Mouse (Mus musculus) bone marrow, adult 2 months (tissue): ENCODE results near the gene Col15a1. TPM values are rescaled to one million over a fixed set of nuclear protein-coding genes. Genes with fewer than 3 reads are reported as not detected.

Experiments
- H3K27ac ChIP-seq: fragments of 200-500 bp; 2 replicates; pipeline ENCODE4 v1.5.1; 2012; ENCODE audit warnings: low read depth, mild to moderate bottlenecking, control low read depth, inconsistent platforms, low read length; ENCODE audit not compliant: control insufficient read depth, poor library complexity, insufficient read depth
- H3K4me1 ChIP-seq: fragments of 200-500 bp; 2 replicates; pipeline ENCODE4 v1.6.1; 2011; ENCODE audit warnings: low read length; ENCODE audit not compliant: control insufficient read depth, insufficient read depth
- H3K4me3 ChIP-seq: fragments of 200-500 bp; replicated peaks from 2 replicates; pipeline ENCODE3; 2011; ENCODE audit warnings: mild to moderate bottlenecking, low read depth, low read length, control low read depth; ENCODE audit not compliant: control insufficient read depth
- CTCF ChIP-seq: fragments of 200-500 bp; IDR thresholded peaks from 2 replicates; pipeline ENCODE4 v1.5.1; 2011; ENCODE audit warnings: low read length, control low read depth; ENCODE audit not compliant: control insufficient read depth, insufficient read depth
- POLR2A ChIP-seq: fragments of 200-500 bp; IDR thresholded peaks from 2 replicates; pipeline ENCODE4 v1.6.1; 2011; ENCODE audit warnings: low read depth, mild to moderate bottlenecking, control low read depth, low read length, borderline replicate concordance; ENCODE audit not compliant: control insufficient read depth
- WGBS: fragments of 180-500 bp; shearing (Covaris S2); methylation state at CpG from one replicate; pipeline ENCODE4 v1.1.7; 2018; 5-methylcytosine and 5-hydroxymethylcytosine counted together
- polyA plus RNA-seq: library from polyadenylated mRNA; stranded (reverse); fragments of >200 nt; gene quantifications from 2 replicates; pipeline ENCODE4 v1.2.4, GENCODE M21; 2011; ENCODE audit warnings: low replicate concordance; ENCODE audit not compliant: missing spikeins, insufficient read depth, insufficient read length

Gene Col15a1
- polyA plus RNA-seq, 1 experiment = 1.8 TPM

DNA sequence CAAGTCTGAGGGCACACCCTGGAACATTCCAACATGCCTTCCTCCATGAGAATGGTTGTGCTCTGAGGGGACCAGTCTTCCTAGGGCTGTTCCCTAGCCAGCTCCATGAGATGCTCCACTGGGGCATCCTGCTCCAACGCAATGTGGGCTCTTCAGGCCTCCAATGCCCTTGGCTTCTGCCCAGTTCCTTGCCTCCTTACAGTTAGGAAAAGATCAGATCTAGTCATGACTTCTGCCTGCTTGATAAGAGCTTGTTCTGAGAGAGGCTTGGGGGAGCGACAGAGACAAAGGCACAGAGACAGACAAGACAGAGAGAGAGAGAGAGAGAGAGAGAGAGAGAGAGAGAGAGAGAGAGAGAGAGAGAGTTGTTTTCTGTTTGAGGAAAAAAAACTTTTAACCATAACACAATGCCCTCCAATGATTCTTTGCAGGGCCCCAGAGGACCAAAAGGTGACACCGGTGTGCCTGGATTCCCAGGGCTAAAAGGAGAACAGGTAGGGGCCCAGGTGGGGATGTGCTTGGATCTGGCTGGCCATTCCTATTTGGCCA lies 78.7 kb downstream of the Col15a1 start:
- TF ChIP-seq POLR2A (no peak), CTCF (no peak)
- 69% methylated on average over 3 of the region's 3 CpGs for WGBS

DNA sequence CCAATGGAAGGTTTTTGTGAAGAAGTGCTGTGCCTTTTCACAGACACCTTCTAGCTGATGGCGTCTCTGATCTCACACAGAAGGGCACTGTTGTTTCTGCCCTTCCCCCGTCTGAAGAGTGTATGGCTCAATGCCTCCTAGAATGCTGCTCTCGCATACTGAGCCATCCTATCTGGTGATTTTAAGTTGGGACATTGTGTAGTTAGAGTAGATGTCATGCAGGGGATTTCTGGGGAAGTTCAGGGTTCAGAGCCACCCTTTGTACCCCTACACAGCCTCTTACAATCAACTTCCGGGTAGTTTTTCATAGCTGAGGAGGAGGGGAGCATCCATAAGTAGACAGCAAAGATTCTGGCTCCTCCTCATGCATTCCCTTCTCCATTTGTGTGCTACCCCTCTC lies 79.5 kb downstream of the Col15a1 start:
- 82% methylated on average over 4 of the region's 4 CpGs for WGBS
- no peak overlapping the region for H3K27ac ChIP-seq
- no peak for TF ChIP-seq CTCF
- TF ChIP-seq POLR2A = no peak
- H3K4me1 ChIP-seq = no peaks in the 10 kb centered on the region
- no peak overlapping the region for H3K4me3 ChIP-seq

More for the DNA sequence above, 78.7 kb downstream of the Col15a1 start:
- H3K4me1 ChIP-seq = no peaks in the 10 kb centered on the region
- no peak overlapping the region for H3K4me3 ChIP-seq
- no peak overlapping the region for H3K27ac ChIP-seq

DNA sequence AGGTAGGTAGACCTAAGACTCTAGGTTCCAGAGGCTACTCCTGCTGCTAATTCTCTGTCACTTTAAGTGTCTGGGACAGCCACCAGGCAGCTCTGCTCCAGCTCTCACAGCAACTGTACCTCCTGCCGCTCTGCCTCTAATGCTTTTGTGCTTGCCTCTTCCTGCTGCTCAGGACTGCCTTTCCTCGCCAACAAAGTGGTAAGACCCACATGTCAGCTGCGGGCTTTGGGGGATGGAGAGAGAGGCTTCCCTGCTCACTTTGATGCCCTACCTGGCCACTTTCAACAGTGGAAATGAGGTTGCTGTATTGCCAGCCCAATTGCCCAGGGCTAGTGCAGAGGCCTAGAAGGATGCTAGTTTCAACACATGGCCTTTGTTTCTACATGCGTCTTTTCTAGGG lies 80.3 kb downstream of the Col15a1 start:
- H3K4me1 ChIP-seq = no peaks in the 10 kb centered on the region
- no peak overlapping the region for H3K27ac ChIP-seq
- H3K4me3 ChIP-seq = no peak overlapping the region
- no peak for TF ChIP-seq POLR2A
- TF ChIP-seq CTCF = no peak
- 89% methylated on average over 4 of the region's 4 CpGs for WGBS

DNA sequence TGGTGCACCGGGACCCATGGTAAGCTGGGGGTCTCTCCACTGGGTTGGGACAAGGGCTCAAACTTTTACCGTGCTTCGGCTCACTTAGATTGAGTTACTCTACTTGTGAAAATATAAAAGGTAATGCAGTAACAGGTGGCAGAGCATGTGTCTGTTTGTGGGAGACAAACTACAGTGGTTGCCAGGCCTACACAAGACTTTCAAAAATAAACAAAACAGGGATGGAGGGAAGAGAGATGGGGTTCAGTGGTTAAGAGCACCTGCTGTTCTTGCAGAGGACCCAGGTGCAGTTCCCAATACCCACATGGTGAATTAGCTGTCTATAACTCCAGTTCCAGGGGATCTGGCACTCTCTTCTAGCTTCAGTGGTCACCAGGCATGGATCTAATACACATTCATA lies 81.6 kb downstream of the Col15a1 start:
- TF ChIP-seq CTCF (no peak), POLR2A (no peak)
- WGBS = 91% methylated on average over 3 of the region's 3 CpGs

DNA sequence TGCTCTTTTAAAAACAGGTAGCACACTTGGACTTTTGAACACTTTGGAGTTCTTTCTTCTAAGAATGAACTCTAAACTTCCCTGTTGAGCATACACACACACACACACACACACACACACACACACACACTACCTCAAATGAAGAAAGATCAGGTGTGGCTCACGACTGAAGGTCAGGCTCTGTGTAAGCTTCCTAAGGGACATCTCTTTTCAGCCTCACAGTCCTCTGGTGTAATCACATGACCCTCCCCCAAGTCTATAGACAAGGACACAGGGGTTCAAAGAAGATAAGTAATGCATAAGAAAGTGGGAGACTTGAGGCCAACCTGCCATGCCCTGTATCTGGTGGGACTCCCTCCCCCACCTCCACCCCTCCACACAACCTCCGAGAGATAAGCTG lies 82.5 kb downstream of the Col15a1 start:
- TF ChIP-seq CTCF = no peak
- TF ChIP-seq POLR2A = no peak
- Histone ChIP-seq H3K4me3 (no peak overlapping the region), H3K27ac (no peak overlapping the region), H3K4me1 (peaks cover 2% of the 10 kb centered on the region; the same call in 1 of the 2 replicates)
- 53% methylated on average over 2 of the region's 2 CpGs for WGBS

More for the DNA sequence above, 81.6 kb downstream of the Col15a1 start:
- Histone ChIP-seq H3K4me3 (no peak overlapping the region), H3K27ac (no peak overlapping the region), H3K4me1 (peaks cover 2% of the 10 kb centered on the region; the same call in 1 of the 2 replicates)

DNA sequence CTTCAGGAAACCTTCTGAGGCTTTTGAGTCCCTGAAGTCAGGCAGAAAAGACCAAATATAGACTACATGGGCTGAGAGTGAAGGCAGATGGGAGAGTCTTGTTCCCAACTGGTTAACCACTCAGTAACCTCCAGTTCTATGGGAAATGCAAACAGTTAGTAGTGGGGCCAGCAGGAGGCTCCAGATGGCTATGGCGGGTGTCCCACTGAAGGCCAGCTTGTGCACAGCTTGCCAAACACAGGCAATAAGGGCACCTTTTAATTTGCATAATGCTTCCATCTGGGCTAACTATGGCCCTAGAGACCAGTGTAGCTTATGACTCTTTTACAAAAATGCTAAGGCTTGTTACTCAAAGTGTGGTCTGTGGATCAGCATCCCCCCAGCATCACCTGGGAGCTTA lies 83.1 kb downstream of the Col15a1 start:
- TF ChIP-seq POLR2A (no peak), CTCF (no peak; the same call in 1 of the 2 replicates)
- Histone ChIP-seq H3K4me3 (no peak overlapping the region), H3K27ac (no peak overlapping the region), H3K4me1 (peaks cover 2% of the 10 kb centered on the region; the same call in 1 of the 2 replicates)
- WGBS = 44% methylated on average over 1 of the region's 1 CpGs

DNA sequence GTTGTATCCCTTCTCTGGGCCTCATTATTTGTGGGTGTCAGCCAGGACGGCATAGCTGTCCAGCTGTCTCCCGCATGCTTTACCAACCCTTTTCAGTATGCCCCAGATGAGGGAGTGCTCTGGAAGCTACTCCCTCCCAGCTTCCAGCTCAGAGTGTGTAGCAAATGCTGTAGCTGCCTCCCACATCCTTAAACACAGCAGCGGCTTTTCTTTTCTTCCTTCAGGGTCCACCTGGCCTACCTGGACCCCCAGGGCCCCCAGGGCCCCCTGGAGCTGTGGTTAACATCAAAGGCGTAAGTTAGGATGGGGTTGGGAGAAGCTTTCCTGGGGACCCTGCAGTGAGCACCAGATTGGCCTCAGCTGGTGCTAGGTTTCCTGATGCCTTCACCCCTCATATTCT lies 85.0 kb downstream of the Col15a1 start:
- Histone ChIP-seq H3K4me3 (no peak overlapping the region), H3K27ac (no peak overlapping the region), H3K4me1 (peaks cover 2% of the 10 kb centered on the region; the same call in 1 of the 2 replicates)
- WGBS = 80% methylated on average over 4 of the region's 4 CpGs
- TF ChIP-seq POLR2A = no peak
- no peak for TF ChIP-seq CTCF

DNA sequence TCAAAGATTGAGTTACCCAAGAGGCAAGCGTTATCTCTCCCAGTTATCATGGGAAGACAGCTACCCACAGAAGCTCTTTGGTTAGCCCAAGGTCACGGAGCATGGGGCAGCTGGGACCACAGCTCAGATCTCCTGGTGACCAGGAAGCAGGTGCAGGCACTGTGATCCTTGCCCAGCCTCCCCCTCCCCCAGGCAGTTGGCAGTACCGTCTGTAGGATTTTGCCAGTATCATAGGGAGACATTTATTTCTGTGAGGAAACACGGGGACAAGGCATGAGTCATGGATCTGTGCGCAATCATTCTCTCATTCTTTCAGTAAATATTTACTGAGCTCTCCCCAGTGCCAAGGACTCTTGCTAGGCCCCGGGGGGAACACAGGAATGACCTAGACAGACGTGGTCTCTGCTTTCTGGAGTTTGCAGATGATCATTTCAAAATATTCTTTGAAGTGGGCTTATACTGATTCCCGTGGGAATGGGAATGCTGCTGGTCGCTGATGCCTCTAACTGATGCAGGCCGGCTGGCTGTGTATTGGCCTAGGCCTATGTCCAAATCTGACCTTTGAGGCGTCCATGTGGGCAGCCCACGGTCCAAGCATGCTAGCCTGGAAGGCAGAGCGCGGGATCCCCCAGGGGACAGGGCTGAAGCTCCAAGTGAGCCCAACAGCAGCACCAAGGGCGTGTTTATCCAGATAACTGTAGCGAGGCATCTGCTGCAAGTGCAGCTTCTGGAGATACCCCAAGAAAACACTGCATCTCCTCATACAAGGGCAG lies 86.0 kb downstream of the Col15a1 start:
- TF ChIP-seq POLR2A = no peak
- peak overlapping the region; percentile 54 for H3K27ac ChIP-seq
- no peak overlapping the region for H3K4me3 ChIP-seq
- 45% methylated on average over 16 of the region's 16 CpGs for WGBS
- peaks cover 2% of the 10 kb centered on the region; the same call in 1 of the 2 replicates for H3K4me1 ChIP-seq

DNA sequence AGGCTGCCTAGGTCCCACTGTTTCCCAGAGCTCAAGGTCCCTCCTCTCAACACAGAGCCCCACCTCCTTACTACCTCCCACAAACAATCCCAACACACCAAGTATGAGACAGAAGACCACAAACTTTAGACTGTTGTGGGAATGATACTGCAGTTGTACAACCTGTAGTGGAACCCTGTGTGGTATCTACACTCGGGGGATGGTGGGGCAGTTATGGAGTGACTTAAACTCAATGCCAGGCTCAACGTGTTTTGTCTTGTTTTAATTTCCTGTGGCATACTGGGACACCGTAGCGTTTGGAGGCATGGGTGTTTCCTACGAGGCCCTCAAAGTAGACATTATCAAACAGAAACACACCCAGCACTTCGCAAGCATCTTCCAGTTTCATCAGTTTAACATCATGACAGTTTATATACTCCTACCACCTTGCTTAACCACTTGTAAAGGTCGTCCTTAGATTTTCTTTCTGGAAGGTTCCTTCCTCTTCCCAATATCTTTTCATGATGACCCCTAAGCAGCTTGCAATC lies 86.6 kb downstream of the Col15a1 start:
- Histone ChIP-seq H3K4me3 (no peak overlapping the region), H3K4me1 (peaks cover 2% of the 10 kb centered on the region; the same call in 1 of the 2 replicates), H3K27ac (peak overlapping the region; percentile 54; the same call in 1 of the 2 replicates)
- WGBS = 31% methylated on average over 7 of the region's 7 CpGs
- TF ChIP-seq CTCF (no peak), POLR2A (no peak)
